Mouse (Mus musculus): Measurements from ENCODE around the gene Cyp11a1.

Gene Cyp11a1

GRCm38 (mm10) chr9:58047061-58047460, 40.9 kb downstream of the Cyp11a1 start:
- peak in 1 of 2 experiments; percentile 13 for DNase-seq

- peak; percentile 10 to 17 for DNase-seq
Measured at GRCm38 (mm10) chr9:58048621-58049020, 42.4 kb downstream of the Cyp11a1 start.

- DNase-seq = no peak
Measured at GRCm38 (mm10) chr9:58049186-58049585, 43.0 kb downstream of the Cyp11a1 start.

- no peak for DNase-seq
Measured at GRCm38 (mm10) chr9:58049861-58050260, 43.6 kb downstream of the Cyp11a1 start.

- DNase-seq = no peak
Measured at GRCm38 (mm10) chr9:58051937-58052336, 45.7 kb downstream of the Cyp11a1 start.

- peak; percentile 56 for DNase-seq
Measured at GRCm38 (mm10) chr9:58053102-58053501, 46.9 kb downstream of the Cyp11a1 start.

GRCm38 (mm10) chr9:58053544-58053943, 47.3 kb downstream of the Cyp11a1 start:
- DNase-seq = no peak

- DNase-seq = no peak
Measured at GRCm38 (mm10) chr9:58054032-58054431, 47.8 kb downstream of the Cyp11a1 start.

- DNase-seq = no peak
Measured at GRCm38 (mm10) chr9:58055666-58056065, 49.5 kb downstream of the Cyp11a1 start.

GRCm38 (mm10) chr9:58059920-58060319, 53.7 kb downstream of the Cyp11a1 start:
- no peak for DNase-seq

- DNase-seq = peak; percentile 50 to 53
Measured at GRCm38 (mm10) chr9:58060677-58061667, 54.8 kb downstream of the Cyp11a1 start.

- DNase-seq = no peak
Measured at GRCm38 (mm10) chr9:58063531-58063930, 57.3 kb downstream of the Cyp11a1 start, which contains the start of gene Stra6. TSS of gene Stra6 (plus strand) at chr9:58063788.

- DNase-seq = no peak
Measured at GRCm38 (mm10) chr9:58065532-58065931, 59.3 kb downstream of the Cyp11a1 start.

GRCm38 (mm10) chr9:58065977-58066730, 59.9 kb downstream of the Cyp11a1 start:
- no peak for DNase-seq

- no peak for DNase-seq
Measured at GRCm38 (mm10) chr9:58066731-58067095, 60.5 kb downstream of the Cyp11a1 start.

- no peak for DNase-seq
Measured at GRCm38 (mm10) chr9:58067546-58067945, 61.3 kb downstream of the Cyp11a1 start.

GRCm38 (mm10) chr9:58074561-58074960, 68.3 kb downstream of the Cyp11a1 start:
- no peak for DNase-seq
